Mouse (Mus musculus) spleen, postnatal 14 days (tissue): ENCODE data around the gene Tmem37.

Experiments
- DNase-seq, 2 experiments: peaks; one replicate each; pipeline ENCODE4 v3.0.0; 2021 to 2022; ENCODE audit warnings: low spot score in 2 of 2

Gene Tmem37

GRCm38 (mm10) chr1:120057674-120058430 is 16.0 kb downstream of the Tmem37 start:
- DNase-seq = no peak

GRCm38 (mm10) chr1:120057044-120057443 is 16.8 kb downstream of the Tmem37 start:
- no peak for DNase-seq

GRCm38 (mm10) chr1:120056236-120056635 is 17.6 kb downstream of the Tmem37 start:
- no peak for DNase-seq

DNA sequence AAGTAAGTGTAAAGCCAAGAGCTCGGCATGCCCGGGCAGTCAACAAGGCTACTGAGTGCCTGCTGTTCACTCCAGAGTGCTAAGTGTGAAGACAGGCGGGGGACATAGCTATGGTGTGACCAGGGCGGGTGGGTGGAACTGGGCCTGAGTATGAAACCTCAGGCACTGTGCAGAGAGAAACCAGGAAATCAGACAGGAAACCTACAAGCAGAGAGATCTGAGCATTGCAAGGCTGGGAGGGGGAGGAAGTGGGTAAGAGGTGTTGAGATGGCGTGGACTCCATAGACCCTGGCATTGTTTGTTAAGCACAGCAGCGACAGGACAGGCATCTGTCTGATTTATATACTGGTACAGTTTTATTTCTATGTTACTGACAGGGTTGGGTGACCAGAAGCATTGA is 18.4 kb downstream of the Tmem37 start:
- no peak for DNase-seq

DNA sequence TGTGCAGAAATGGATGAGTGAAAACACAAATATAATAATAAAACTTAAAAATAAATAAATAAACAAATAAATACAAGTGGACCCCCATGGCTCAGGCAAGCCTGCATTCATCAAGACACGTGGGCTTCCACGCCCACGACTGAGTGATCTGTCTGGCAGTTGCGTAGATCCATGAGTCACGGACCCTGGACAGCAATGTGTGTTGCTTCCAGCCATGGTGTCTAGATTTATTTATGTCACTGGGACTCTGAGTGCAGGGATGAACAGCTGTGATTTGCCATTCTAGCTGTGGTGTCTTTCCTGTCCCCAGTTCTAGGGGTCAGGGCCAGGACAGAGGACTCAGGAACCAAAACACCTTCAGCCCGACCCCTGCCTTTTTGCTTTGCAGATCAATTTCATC is 18.9 kb downstream of the Tmem37 start:
- no peak for DNase-seq

DNA sequence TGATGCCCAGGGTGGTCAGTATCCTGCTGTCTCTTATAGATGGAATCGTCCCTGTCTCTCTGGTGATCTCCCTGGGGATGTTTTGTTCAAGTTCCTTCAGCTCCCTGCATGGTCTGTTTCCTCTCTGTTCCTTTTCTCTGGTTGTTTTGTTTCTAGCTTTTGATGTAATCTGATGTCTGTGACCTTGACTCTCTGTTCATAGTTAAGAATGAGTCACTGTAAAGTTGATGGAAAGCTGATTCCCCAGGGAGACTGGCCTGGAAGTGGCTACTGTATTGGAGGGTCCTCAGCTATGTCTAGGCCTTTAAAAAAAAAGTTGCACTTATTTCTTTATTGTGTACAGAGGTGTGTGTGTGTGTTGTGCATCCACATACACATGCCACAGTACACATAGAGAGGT is 22.8 kb downstream of the Tmem37 start:
- no peak for DNase-seq

DNA sequence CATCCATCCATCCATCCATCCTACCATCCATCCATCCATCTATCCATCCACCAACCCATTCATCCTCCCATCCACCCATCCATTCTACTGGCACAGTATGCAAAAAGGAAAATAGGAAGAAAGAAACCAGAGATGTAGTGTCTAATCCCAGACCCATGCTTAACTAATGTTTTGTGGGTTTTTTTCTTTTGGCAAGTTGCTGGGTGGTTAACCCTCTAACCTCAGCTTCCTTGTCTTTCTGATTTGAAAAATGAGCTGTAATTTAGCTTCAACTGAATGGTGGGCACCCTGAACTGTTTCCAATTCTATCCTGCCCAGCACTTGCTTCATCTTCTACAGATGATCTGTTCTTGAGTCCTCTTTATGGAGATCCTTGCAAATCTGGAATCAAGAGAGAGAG is 26.5 kb downstream of the Tmem37 start:
- no peak for DNase-seq

GRCm38 (mm10) chr1:120044584-120044983 is 29.3 kb downstream of the Tmem37 start:
- DNase-seq = no peak

- no peak for DNase-seq
These were observed 31.5 kb downstream of the Tmem37 start for GRCm38 (mm10) chr1:120042421-120042820.

- no peak for DNase-seq
These were observed 35.3 kb downstream of the Tmem37 start for GRCm38 (mm10) chr1:120038594-120038993.

GRCm38 (mm10) chr1:120037021-120037683 is 36.7 kb downstream of the Tmem37 start:
- DNase-seq = no peak

GRCm38 (mm10) chr1:120035456-120036034 is 38.3 kb downstream of the Tmem37 start:
- DNase-seq = no peak

- no peak for DNase-seq
These were observed 39.1 kb downstream of the Tmem37 start for GRCm38 (mm10) chr1:120034793-120035192.

DNA sequence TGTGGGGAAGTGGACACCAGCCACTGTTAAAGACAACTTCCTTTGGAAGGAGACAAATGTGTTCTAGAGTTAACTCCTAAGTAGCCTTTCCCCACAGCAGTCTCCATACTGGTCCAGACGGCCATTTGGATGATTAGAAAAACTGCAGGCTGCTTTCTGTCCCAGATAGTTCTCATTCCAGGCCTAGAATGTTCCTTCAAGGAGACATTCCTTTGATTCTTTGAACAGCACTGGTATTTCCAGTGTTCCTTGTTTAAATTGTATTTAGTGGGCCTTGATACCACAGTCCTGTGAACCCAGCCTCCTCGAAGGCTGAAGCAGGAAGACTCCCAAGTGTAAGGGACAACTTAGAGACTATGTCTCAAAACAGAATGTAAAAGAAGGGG is 40.4 kb downstream of the Tmem37 start:
- DNase-seq = no peak

DNA sequence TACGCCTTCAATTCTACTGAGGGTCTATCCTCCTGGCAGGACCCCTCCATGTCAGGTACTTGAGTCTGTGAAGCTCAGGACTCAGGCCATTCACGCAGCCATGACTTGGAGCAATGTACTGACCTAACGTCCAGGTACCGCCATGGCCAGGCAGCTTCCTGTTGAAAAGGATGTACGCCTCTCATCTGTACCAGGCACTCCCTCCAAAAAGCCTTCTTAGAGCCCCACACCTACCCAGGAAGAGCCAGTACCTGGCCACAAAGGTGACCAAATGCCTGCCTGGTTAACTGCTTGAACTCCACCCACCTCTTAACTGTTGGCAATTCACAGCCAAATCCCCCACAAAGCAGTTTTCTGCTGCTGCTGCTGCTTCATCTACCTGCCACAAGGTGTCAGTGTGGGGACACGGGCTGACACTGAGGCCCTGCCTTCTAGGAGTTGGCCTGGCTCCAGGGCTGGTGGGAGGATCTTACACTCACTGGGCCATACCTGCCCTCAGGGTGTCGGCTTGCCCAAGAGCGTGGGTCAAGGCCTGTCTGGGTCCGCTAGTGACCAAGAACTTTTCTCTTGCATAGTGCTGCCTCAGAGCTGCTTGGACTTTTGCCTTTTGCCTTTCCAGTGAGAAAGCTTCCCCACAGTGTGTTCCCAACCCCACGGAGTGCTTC is 40.9 kb downstream of the Tmem37 start:
- DNase-seq = peak; percentile 15 to 45

DNA sequence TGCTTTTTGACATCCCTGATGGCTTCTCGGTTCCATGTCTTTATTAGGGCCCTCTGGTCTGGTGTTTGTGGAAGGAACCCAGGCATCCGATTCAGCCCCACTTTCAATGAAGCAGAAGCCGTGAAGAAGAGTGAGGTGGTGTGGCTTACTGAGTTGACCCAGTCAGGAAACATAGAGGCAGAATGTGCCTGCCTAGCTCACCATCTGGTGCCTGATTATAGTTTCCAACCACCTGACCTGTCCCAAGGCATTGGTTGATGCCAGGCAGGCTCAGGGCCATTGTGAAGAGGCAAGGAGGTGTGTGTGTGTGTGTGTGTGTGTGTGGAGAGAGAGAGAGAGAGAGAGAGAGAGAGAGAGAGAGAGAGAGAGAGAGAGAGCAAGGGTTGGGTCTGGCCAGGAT is 43.4 kb downstream of the Tmem37 start:
- DNase-seq = no peak

DNA sequence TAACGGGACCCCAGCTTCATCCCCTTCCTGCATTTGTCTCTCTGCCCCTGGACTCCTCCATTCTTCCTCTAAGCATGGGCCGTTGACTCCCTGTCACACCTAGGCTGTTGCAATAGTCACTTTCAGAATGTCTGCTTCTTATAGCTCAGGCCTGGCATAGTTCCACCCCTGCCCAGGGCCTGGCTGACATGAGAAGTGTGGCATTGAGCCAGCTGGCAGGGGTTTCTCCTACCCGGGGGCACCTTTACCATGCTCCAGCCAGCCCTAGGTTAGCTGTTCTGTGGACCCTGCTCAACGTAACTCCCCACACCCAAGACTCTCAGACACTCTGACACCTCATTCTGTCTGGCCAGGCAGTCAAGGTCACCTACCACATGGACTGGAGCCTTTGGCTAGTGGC is 46.2 kb downstream of the Tmem37 start:
- no peak for DNase-seq

DNA sequence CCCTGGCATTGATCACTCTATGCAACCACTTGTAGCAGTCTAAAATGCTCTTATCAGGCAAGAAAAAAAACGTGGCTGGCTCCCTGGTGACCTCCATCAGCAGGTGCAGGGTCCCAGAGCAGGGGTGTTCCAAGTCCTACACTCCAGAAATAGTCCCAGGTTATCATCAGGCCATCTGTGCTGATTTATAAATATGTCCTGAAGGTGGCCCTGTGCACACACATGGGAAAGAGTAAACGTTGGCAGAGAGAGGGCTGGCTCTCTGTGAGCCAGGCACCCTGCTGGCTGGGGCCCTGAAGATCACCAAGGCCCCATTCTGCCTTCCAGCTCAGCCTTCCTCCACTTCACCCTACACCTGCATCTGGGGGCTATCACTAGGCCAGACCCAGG is 48.8 kb downstream of the Tmem37 start:
- DNase-seq = no peak

- DNase-seq = no peak
These were observed 49.4 kb downstream of the Tmem37 start for GRCm38 (mm10) chr1:120024331-120025049.

GRCm38 (mm10) chr1:120021951-120022350 is 51.9 kb downstream of the Tmem37 start:
- DNase-seq = no peak

DNA sequence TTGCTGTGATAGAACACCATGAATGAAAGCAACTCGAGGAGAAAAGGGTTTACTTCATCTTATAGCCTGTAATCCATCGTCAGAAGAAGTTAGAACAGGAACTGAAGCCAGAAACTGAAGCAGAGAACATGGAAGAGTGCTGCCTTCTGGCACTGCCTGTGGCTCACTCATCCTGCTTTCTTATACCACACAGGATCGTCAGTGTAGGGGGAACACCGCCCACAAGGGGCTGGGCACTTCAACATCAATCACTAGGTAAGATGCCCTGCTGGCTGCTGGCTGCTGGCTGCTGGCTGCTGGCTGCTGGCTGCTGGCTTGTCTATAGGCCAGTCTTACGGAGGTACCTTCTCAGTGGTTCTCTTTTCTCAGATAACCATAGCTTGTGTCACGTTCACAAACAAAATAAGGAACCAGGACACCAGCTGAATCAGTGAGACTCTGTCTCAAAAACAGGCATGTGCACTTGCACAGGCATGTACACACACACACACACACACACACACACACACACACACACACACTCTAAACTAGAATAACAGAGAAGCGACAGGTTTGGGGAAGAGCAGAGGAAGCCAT is 53.5 kb downstream of the Tmem37 start:
- no peak for DNase-seq

- DNase-seq = no peak
These were observed 54.4 kb downstream of the Tmem37 start for GRCm38 (mm10) chr1:120019428-120019827.
